Mouse (Mus musculus) left cerebral cortex, adult 2 months (tissue): Measurements from ENCODE around the gene Tmem8b. TPM values are rescaled to one million over a fixed set of nuclear protein-coding genes. Genes with fewer than 3 reads are reported as not detected.

Experiments
- DNase-seq, 2 experiments: peaks; one replicate each; pipeline ENCODE4 v3.0.0; 2021 to 2022; ENCODE audit warnings: low spot score in 2 of 2, mixed read lengths in 1 of 2; ENCODE audit errors: extremely low spot score in 1 of 2
- H3K27ac ChIP-seq: fragments of 200-600 bp; 2 replicates; pipeline ENCODE4 v1.8.1; 2022
- H3K4me3 ChIP-seq: fragments of 200-600 bp; 2 replicates; pipeline ENCODE4 v1.8.1; 2022
- CTCF ChIP-seq: fragments of 200-600 bp; IDR thresholded peaks from 2 replicates; pipeline ENCODE4 v1.8.1; 2022; ENCODE audit warnings: antibody characterized with exemption, mild to moderate bottlenecking, moderate library complexity
- intact Hi-C: fragments of 180-260 bp; cut with DNase I; formaldehyde crosslinking; loops from one replicate; pipeline ENCODE4 v1.15.1; 2025
- total RNA-seq, 2 experiments: library from RNA; stranded (reverse); gene quantifications; 2 replicates each; pipeline ENCODE4 v1.2.3; 2021

Tmem8b gene
- total RNA-seq, 2 experiments from 2014 or later = 63.1 to 66.2 TPM

GRCm38 (mm10) chr4:43700707-43701106 is 31.9 kb downstream of the Tmem8b start, which contains the start of gene Olfr70:
Gene Olfr70 (minus strand): TSS chr4:43700807.
- intact Hi-C loops = no loop called here
- TF ChIP-seq CTCF = no peak
- no peak within 1 kb of the TSS for H3K27ac ChIP-seq
- H3K4me3 ChIP-seq = no peak within 1 kb of the TSS
- no peak for DNase-seq

- no peak overlapping the region for H3K4me3 ChIP-seq
- intact Hi-C loops = no loop called here
- DNase-seq = no peak
- H3K27ac ChIP-seq = no peak overlapping the region
- peak; percentile 3 for TF ChIP-seq CTCF
These were observed 34.7 kb downstream of the Tmem8b start for GRCm38 (mm10) chr4:43703439-43703838.

GRCm38 (mm10) chr4:43703851-43704250 is 35.1 kb downstream of the Tmem8b start:
- no peak overlapping the region for H3K4me3 ChIP-seq
- intact Hi-C loops = no loop called here
- no peak overlapping the region for H3K27ac ChIP-seq
- no peak for TF ChIP-seq CTCF
- DNase-seq = no peak

GRCm38 (mm10) chr4:43705991-43706390 is 37.2 kb downstream of the Tmem8b start:
- no peak for DNase-seq
- Histone ChIP-seq H3K4me3 (no peak overlapping the region), H3K27ac (no peak overlapping the region)
- TF ChIP-seq CTCF = no peak
- intact Hi-C loops = no loop called here

- TF ChIP-seq CTCF = no peak
- intact Hi-C loops = loop anchor here (5.0 to 10.0 kb wide), 2 partner anchors 268 to 565 kb away; partner anchors contain the start of gene Tesk1
- no peak within 1 kb of the TSS for H3K27ac ChIP-seq
- DNase-seq = no peak
- H3K4me3 ChIP-seq = no peak within 1 kb of the TSS
These were observed 41.1 kb downstream of the Tmem8b start, which contains the start of gene Olfr71 for GRCm38 (mm10) chr4:43709869-43710268. Gene Olfr71 (minus strand): TSS chr4:43710255.

GRCm38 (mm10) chr4:43711821-43712220 is 43.0 kb downstream of the Tmem8b start:
- intact Hi-C loops = loop anchor here (1.0 to 10.0 kb wide), 4 partner anchors 40 to 567 kb away; partner anchors contain the start of gene Tesk1
- Histone ChIP-seq H3K4me3 (no peak overlapping the region), H3K27ac (no peak overlapping the region)
- peak; percentile 90 for TF ChIP-seq CTCF
- DNase-seq = peak; percentile 68 to 82

- no peak for DNase-seq
- H3K27ac ChIP-seq = no peak overlapping the region
- intact Hi-C loops = loop anchor here (5.0 to 10.0 kb wide), 2 partner anchors 271 to 569 kb away; partner anchors contain the start of gene Tesk1
- no peak overlapping the region for H3K4me3 ChIP-seq
- TF ChIP-seq CTCF = no peak
These were observed 45.0 kb downstream of the Tmem8b start for GRCm38 (mm10) chr4:43713652-43714219.

- intact Hi-C loops = no loop called here
- Histone ChIP-seq H3K27ac (peak overlapping the region; percentile 17; the same call in 1 of the 2 replicates), H3K4me3 (no peak overlapping the region)
- no peak for TF ChIP-seq CTCF
- DNase-seq = no peak
These were observed 51.9 kb downstream of the Tmem8b start for GRCm38 (mm10) chr4:43720491-43721228.

GRCm38 (mm10) chr4:43722191-43722590 is 53.4 kb downstream of the Tmem8b start:
- no peak for DNase-seq
- H3K27ac ChIP-seq = no peak overlapping the region; the same call in 1 of the 2 replicates
- intact Hi-C loops = no loop called here
- TF ChIP-seq CTCF = no peak
- H3K4me3 ChIP-seq = no peak overlapping the region

GRCm38 (mm10) chr4:43724764-43725163 is 56.0 kb downstream of the Tmem8b start:
- no peak for DNase-seq
- H3K4me3 ChIP-seq = no peak overlapping the region
- TF ChIP-seq CTCF = peak; percentile 74
- intact Hi-C loops = no loop called here
- H3K27ac ChIP-seq = no peak overlapping the region

- no peak overlapping the region for H3K4me3 ChIP-seq
- TF ChIP-seq CTCF = no peak
- intact Hi-C loops = no loop called here
- H3K27ac ChIP-seq = peak overlapping the region; percentile 51; the same call in 1 of the 2 replicates
- no peak for DNase-seq
These were observed 57.6 kb downstream of the Tmem8b start for GRCm38 (mm10) chr4:43726228-43726993.

GRCm38 (mm10) chr4:43726995-43727394 is 58.2 kb downstream of the Tmem8b start, which contains the start of gene Hrct1:
Gene Hrct1 (plus strand): TSS chr4:43727188.
- no peak for TF ChIP-seq CTCF
- peak in 1 of 2 experiments; percentile 26 for DNase-seq
- peak within 1 kb of the TSS; percentile 51; the same call in 1 of the 2 replicates for H3K27ac ChIP-seq
- no peak within 1 kb of the TSS for H3K4me3 ChIP-seq
- intact Hi-C loops = no loop called here
